Mouse (Mus musculus): Measurements from ENCODE around the gene Neurl1a.

Neurl1a gene

DNA sequence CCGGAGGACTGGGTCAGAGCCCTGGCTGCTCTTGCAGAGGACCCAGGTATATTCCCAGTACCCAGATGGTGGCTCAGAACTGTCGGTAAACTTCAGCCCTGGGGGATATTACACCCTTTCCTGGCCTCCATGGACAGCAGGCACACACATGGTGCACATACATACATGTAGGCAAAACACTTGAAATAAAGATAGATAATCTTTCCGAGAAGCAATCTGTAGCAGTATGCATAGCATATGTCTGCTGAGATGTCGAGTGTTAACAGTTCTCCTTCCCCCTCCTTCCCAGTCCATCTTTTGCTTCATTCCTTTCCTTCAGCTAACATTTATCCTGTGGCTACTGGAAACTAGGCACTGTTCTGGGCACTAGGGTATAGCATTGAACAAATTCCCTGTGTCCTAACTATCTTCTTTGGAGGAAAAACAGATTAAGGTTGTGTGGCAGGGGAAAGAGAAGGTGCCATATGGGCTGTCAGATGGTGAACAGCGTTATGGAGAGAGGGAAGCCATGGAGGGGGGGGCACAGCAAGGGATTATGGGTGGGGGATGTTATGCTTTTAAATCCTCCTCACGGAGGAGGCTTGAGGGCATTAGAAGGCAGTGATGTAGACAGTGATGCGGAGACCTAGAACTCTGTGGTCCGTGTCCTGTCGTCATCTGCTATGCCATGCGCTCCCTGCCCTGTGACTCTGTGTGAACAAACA, 33.1 kb downstream of the Neurl1a start:
- no peak for DNase-seq (ENCODE audit: low read depth, low spot score)

GRCm38 (mm10) chr19:47212401-47212800, 33.8 kb downstream of the Neurl1a start:
- DNase-seq (ENCODE audit: low read depth, low spot score) = no peak

GRCm38 (mm10) chr19:47213470-47213869, 34.9 kb downstream of the Neurl1a start:
- DNase-seq (ENCODE audit: low read depth, low spot score) = no peak

GRCm38 (mm10) chr19:47216766-47217165, 38.1 kb downstream of the Neurl1a start:
- DNase-seq (ENCODE audit: low read depth, low spot score) = no peak

- no peak for DNase-seq (ENCODE audit: low read depth, low spot score)
Measured at GRCm38 (mm10) chr19:47219622-47220021, 41.0 kb downstream of the Neurl1a start.

GRCm38 (mm10) chr19:47220232-47220631, 41.6 kb downstream of the Neurl1a start:
- no peak for DNase-seq (ENCODE audit: low read depth, low spot score)

DNA sequence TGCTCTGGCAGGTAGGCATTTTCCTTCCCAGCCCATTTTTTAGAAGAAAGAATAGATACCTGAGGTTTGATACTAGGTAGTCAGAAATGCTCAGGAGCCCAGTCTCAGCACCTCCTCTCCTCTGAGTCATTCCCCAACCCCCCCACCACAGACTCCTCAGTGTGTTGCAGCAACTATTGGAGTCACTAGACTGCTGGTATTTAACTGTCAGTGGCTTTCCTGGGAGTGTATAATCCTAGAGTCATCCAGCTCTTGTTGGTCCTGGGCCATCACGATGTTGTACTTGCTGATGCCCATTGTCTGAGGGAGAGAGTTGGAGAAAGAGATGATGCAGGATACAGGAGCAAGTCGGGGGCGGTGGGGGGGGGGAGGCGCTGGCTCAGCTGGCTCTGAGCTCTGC, 42.4 kb downstream of the Neurl1a start:
- DNase-seq (ENCODE audit: low read depth, low spot score) = no peak

GRCm38 (mm10) chr19:47221500-47222153, 43.0 kb downstream of the Neurl1a start:
- DNase-seq (ENCODE audit: low read depth, low spot score) = no peak

GRCm38 (mm10) chr19:47222154-47222840, 43.7 kb downstream of the Neurl1a start:
- peak; percentile 33 for DNase-seq (ENCODE audit: low read depth, low spot score)

DNA sequence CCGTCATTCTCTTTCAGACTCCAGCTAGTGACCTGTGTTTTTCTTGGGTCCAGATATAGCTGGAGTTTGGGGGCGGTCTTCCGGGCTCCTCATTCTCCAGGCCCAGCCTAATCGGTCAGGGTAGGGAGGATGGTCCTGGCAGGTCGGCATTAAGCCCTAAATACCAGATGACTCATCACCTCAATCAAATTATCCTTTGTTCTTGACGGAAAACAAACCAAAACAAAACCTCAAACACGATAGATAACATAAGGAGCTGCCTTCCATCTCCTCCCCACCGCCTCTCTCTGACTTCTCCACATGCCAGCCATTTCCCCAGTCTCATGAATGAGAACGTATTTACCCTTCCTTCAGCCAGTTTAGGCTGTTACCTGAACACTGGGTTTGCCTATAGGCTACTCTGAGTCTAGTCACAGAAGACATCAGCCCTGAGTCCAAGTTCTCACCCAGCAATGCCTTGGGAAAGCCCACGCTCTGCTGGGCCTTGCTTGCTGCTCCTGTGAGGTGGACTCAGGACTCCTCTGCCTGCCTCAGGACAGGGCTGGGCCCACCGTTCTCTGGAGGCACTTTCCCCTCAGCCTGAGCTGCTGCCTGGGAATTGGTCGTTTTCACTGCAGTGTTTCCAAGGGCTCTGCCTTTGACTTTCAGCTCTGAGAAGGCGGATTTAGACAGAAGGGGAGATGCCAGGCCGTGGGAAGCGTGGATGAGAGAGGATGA, 44.4 kb downstream of the Neurl1a start:
- no peak for DNase-seq (ENCODE audit: low read depth, low spot score)

- DNase-seq (ENCODE audit: low read depth, low spot score) = no peak
Measured at GRCm38 (mm10) chr19:47224743-47225142, 46.1 kb downstream of the Neurl1a start.

- DNase-seq (ENCODE audit: low read depth, low spot score) = no peak
Measured at GRCm38 (mm10) chr19:47225791-47226190, 47.2 kb downstream of the Neurl1a start.

- DNase-seq (ENCODE audit: low read depth, low spot score) = peak; percentile 62
Measured at GRCm38 (mm10) chr19:47228725-47229252, 50.2 kb downstream of the Neurl1a start.

GRCm38 (mm10) chr19:47229461-47229860, 50.8 kb downstream of the Neurl1a start:
- no peak for DNase-seq (ENCODE audit: low read depth, low spot score)

- no peak for DNase-seq (ENCODE audit: low read depth, low spot score)
Measured at GRCm38 (mm10) chr19:47230082-47230481, 51.5 kb downstream of the Neurl1a start.

DNA sequence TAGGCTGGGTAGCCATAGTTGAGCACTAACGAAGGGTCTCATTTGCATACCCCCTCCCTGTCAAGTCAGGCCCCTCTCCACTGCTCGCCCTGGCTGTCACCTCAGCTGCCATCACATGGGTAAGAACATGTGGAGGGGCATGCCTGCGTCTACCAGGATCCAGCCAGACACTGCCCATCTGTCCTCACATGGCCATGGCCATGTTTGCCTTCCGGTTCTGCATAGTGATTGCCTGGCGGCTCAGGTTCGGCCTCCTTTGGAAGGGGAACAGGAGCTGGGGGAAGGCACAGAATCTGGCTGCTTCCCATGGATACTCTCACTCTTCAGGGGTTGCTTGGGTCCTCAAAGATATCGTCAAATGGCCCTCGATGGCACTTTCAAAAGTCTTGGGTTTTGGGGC, 52.1 kb downstream of the Neurl1a start:
- DNase-seq (ENCODE audit: low read depth, low spot score) = no peak

GRCm38 (mm10) chr19:47231389-47231788, 52.8 kb downstream of the Neurl1a start:
- no peak for DNase-seq (ENCODE audit: low read depth, low spot score)

GRCm38 (mm10) chr19:47232077-47232865, 53.7 kb downstream of the Neurl1a start:
- DNase-seq (ENCODE audit: low read depth, low spot score) = no peak

DNA sequence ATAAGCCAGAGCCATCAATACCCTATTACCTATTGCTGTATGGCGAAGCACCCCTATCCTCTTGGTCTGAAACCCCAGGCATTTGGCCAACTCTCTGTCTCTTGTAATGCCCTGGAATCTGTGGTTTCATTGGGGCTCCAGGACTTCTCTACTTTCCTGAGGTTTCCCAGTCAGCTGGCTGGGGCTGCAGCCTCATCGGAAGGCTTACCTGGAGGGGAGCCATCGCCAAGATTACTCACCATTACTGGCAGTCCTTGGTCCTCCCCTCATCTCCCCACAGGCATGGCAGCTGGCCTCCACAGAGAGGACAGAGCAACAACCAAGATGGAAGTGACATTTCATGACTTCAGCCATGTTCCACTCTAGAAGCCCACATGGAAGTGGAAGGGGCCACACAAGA, 54.5 kb downstream of the Neurl1a start:
- no peak for DNase-seq (ENCODE audit: low read depth, low spot score)

GRCm38 (mm10) chr19:47240076-47240475, 61.5 kb downstream of the Neurl1a start:
- peak; percentile 81 for DNase-seq (ENCODE audit: low read depth, low spot score)

DNA sequence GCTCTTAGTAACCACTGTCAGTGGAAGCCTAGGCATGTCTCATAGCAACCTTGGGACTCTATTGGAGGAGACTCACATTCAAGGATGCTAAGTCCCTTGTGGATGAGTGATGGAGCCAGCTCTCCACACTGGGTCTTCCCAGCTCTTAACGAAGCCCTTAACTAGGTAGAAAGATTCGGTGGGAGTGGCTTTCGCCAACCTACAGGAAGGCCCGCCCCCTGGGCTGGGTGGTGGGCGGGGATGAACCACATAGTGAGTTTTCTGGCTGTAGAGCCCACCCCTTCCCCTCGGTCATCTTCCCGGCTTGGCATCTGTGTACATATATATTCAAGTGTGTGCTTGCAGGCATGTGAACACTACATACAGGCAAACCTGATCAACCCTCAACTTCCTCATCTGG, 62.3 kb downstream of the Neurl1a start:
- no peak for DNase-seq (ENCODE audit: low read depth, low spot score)
